Comparison of ENCODE assay signal across 20 mouse cellular contexts in genomic region chr10:58234985-58235384, GRCm38 (mm10). TPM values are rescaled to one million over a fixed set of nuclear protein-coding genes. Genes with fewer than 3 reads are reported as not detected.
DNase-seq lines count a peak whose midpoint lies in the region.
"Not testable (repeated sequence)": the region's sequence is repeated elsewhere in the genome, so short reads cannot be mapped to it uniquely, and the experiment has no call there.
"Had no signal": no experiment of that assay in that cellular context is flagged by ENCODE, and none has a peak within 500 bp of the region (broad histone marks: within the 10 kb centered on the region; RNA-seq: fewer than 3 reads in every experiment).

No protein-coding gene starts in this region.

- peak; percentile 44 to 52 for DNase-seq in gastrocnemius, adult 8-10 months (ENCODE audit: low spot score in 2 of 2)
- peak; percentile 18 to 19 for DNase-seq in heart, postnatal 14 days
- peak; percentile 12 for DNase-seq in kidney, postnatal 14 days
- peak; percentile 13 for DNase-seq in lung, postnatal 25 days (ENCODE audit: low spot score)
- DNase-seq in spleen, adult 12 weeks (ENCODE audit: low spot score): peak; percentile 15
- peak; percentile 55 for DNase-seq in urinary bladder, adult 2 months (ENCODE audit: low spot score)

- intact Hi-C loops in heart, postnatal 14 days (cut with DNase I): not testable (repeated sequence)

RNA-seq across cellular contexts. Expression of gene Gm4981, which starts 1.5 kb away (rescaled TPM):
- total RNA-seq in gastrocnemius, adult 8-10 months (2022): not detected
- total RNA-seq in heart, postnatal 14 days (2021): not detected
- not detected in 2 replicates for polyA plus RNA-seq in urinary bladder, adult 2 months (2012; rRNA removed)
- total RNA-seq: adrenal gland, adult 2 months; adrenal gland, postnatal 10 days; adrenal gland, postnatal 25 days; adrenal gland, postnatal 4 days; MEL had no signal
- polyA plus RNA-seq: adrenal gland, adult 2 months; brain, embryonic 14.5 days; C2C12; embryonic facial prominence, embryonic 10.5 days; embryonic facial prominence, embryonic 12.5 days; embryonic facial prominence, embryonic 14.5 days; forebrain, embryonic 11.5 days; forebrain, embryonic 13.5 days; forebrain, embryonic 15.5 days had no signal

RNA-seq across cellular contexts. Expression of gene Duxf3, which starts 2.5 kb away (rescaled TPM):
- not detected for total RNA-seq in gastrocnemius, adult 8-10 months (2022)
- not detected for total RNA-seq in heart, postnatal 14 days (2021)
- not detected in 2 replicates for polyA plus RNA-seq in urinary bladder, adult 2 months (2012; rRNA removed)
- total RNA-seq: adrenal gland, adult 2 months; adrenal gland, postnatal 10 days; adrenal gland, postnatal 25 days; adrenal gland, postnatal 4 days; MEL had no signal
- polyA plus RNA-seq: adrenal gland, adult 2 months; brain, embryonic 14.5 days; C2C12; embryonic facial prominence, embryonic 10.5 days; embryonic facial prominence, embryonic 12.5 days; embryonic facial prominence, embryonic 14.5 days; forebrain, embryonic 11.5 days; forebrain, embryonic 13.5 days; forebrain, embryonic 15.5 days had no signal

RNA-seq across cellular contexts. Expression of gene AW822073, which starts 10.3 kb away (rescaled TPM):
- total RNA-seq in gastrocnemius, adult 8-10 months (2022): not detected
- not detected for total RNA-seq in heart, postnatal 14 days (2021)
- not detected in 2 replicates for polyA plus RNA-seq in urinary bladder, adult 2 months (2012; rRNA removed)
- total RNA-seq: adrenal gland, adult 2 months; adrenal gland, postnatal 10 days; adrenal gland, postnatal 25 days; adrenal gland, postnatal 4 days; MEL had no signal
- polyA plus RNA-seq: adrenal gland, adult 2 months; brain, embryonic 14.5 days; C2C12; cortical plate, adult 2 months; embryonic facial prominence, embryonic 10.5 days; embryonic facial prominence, embryonic 12.5 days; embryonic facial prominence, embryonic 14.5 days; forebrain, embryonic 11.5 days; forebrain, embryonic 13.5 days; forebrain, embryonic 15.5 days had no signal

RNA-seq across cellular contexts. Expression of gene Gcc2, which starts 20.3 kb away (rescaled TPM):
- 10 to 100 TPM; 23.7 to 39.7 (median 29.2) TPM for total RNA-seq in gastrocnemius, adult 8-10 months (2022)
- total RNA-seq in heart, postnatal 14 days (2021): 10 to 100 TPM; 23.2 to 27.2 TPM
- 29.4 and 32.4 TPM in 2 replicates for polyA plus RNA-seq in urinary bladder, adult 2 months (2012; rRNA removed)

Comparison
In these comparisons a context has a peak if more than half of its experiments do, and no peak if none do; other contexts are left out.
1. Peak in every context shown above with its lines: DNase-seq.